ENCODE assay signal across 11 mouse cellular contexts in genomic region chr6:61523748-61524493, GRCm38 (mm10).
A peak's percentile ranks its signal among the peaks of the same experiment; 100 is the strongest.
DNase-seq lines count a peak whose midpoint lies in the region; ATAC-seq and TF ChIP-seq lines count a peak whose summit lies in the region.
"Had no signal": no experiment of that assay in that cellular context is flagged by ENCODE, and none has a peak within 500 bp of the region (broad histone marks: within the 10 kb centered on the region; RNA-seq: fewer than 3 reads in every experiment).

No protein-coding gene starts in this region.

- H3K4me3 ChIP-seq in intestine, embryonic 15.5 days (replicated peaks) = no peak overlapping the region
- H3K4me3 ChIP-seq in layer of hippocampus, adult 2 months = no peak overlapping the region
- H3K4me3 ChIP-seq: hindbrain, embryonic 15.5 days had no signal

- no peak overlapping the region for H3K27ac ChIP-seq in intestine, embryonic 15.5 days
- H3K27ac ChIP-seq in layer of hippocampus, adult 2 months = no peak overlapping the region
- H3K27ac ChIP-seq: hindbrain, embryonic 15.5 days; macrophage had no signal

- WGBS in intestine, embryonic 15.5 days = 13% methylated on average over 14 of the region's 14 CpGs

- no peak overlapping the region for H3K4me2 ChIP-seq in intestine, embryonic 15.5 days (replicated peaks)
- H3K4me2 ChIP-seq: heart, embryonic 11.5 days; hindbrain, embryonic 15.5 days had no signal

- peak; percentile 96 for ATAC-seq in intestine, embryonic 15.5 days

- H3K4me1 ChIP-seq in intestine, embryonic 15.5 days (replicated peaks) = no peaks in the 10 kb centered on the region
- H3K4me1 ChIP-seq: hindbrain, embryonic 15.5 days had no signal

- intact Hi-C loops in gastrocnemius, postnatal 36 days (cut with DNase I) = no loop called here

- H3K9me3 ChIP-seq in intestine, embryonic 15.5 days = no peaks in the 10 kb centered on the region
- H3K9me3 ChIP-seq: hindbrain, embryonic 15.5 days had no signal

- no peaks in the 10 kb centered on the region for H3K27me3 ChIP-seq in intestine, embryonic 15.5 days (replicated peaks)
- H3K27me3 ChIP-seq: hindbrain, embryonic 15.5 days had no signal

- no peak for TF ChIP-seq CTCF in layer of hippocampus, adult 2 months (conservative IDR thresholded peaks at IDR 0.05)

- H3K9ac ChIP-seq in intestine, embryonic 15.5 days = no peak overlapping the region
- H3K9ac ChIP-seq: hindbrain, embryonic 15.5 days had no signal

- H3K36me3 ChIP-seq in intestine, embryonic 15.5 days = no peaks in the 10 kb centered on the region
- H3K36me3 ChIP-seq: hindbrain, embryonic 15.5 days had no signal

- peak; percentile 3 for DNase-seq in kidney, adult 9 months
- DNase-seq in kidney, postnatal 10 days = no peak
- DNase-seq in urinary bladder, postnatal 14 days (ENCODE audit: low spot score) = peak; percentile 53
- no peak for DNase-seq in urinary bladder, postnatal 25 days (ENCODE audit: low spot score)
- no peak for DNase-seq in layer of hippocampus, adult 2 months (ENCODE audit: low spot score in 2 of 2)
- DNase-seq in gastrocnemius, postnatal 36 days = no peak
- DNase-seq: thymus, postnatal 25 days had no signal

Comparison
In these comparisons a context has a peak if more than half of its experiments do, and no peak if none do; other contexts are left out.
1. DNase-seq: peak in kidney, adult 9 months (single experiment) and urinary bladder, postnatal 14 days (single experiment); none in kidney, postnatal 10 days (single experiment), urinary bladder, postnatal 25 days (single experiment), layer of hippocampus, adult 2 months (0 of 2) and gastrocnemius, postnatal 36 days (0 of 2).